Mouse (Mus musculus) embryonic facial prominence, embryonic 14.5 days (tissue): ENCODE results near the gene Olfr491. TPM values are rescaled to one million over a fixed set of nuclear protein-coding genes. Genes with fewer than 3 reads are reported as not detected.

ENCODE experiments used
- ATAC-seq: fragments of 200-750 bp; cut with Nextera tagmentation; 2 replicates; pipeline ENCODE4 v1.8.0; 2017; ENCODE audit warnings: low read depth, moderate number of reproducible peaks, moderate TSS enrichment
- DNase-seq: peaks from one replicate; pipeline ENCODE4 v3.0.0-alpha.2; 2015; ENCODE audit warnings: low spot score
- H3K27ac ChIP-seq: fragments of 300-500 bp; sonication (generic); replicated peaks from 2 replicates; pipeline ENCODE4 v1.5.1; 2014; ENCODE audit warnings: low read depth, mild to moderate bottlenecking, low read length, moderate library complexity
- H3K27me3 ChIP-seq: fragments of 300-500 bp; sonication (generic); replicated peaks from 2 replicates; pipeline ENCODE4 v1.6.1; 2014; ENCODE audit warnings: low read length; ENCODE audit not compliant: control insufficient read depth, insufficient read depth
- H3K36me3 ChIP-seq: fragments of 300-500 bp; sonication (generic); 2 replicates; pipeline ENCODE4 v1.6.1; 2014; ENCODE audit warnings: low read length, mixed read lengths; ENCODE audit not compliant: control insufficient read depth, insufficient read depth
- H3K4me1 ChIP-seq: fragments of 300-500 bp; sonication (generic); 2 replicates; pipeline ENCODE4 v1.6.1; 2014; ENCODE audit warnings: antibody characterized with exemption, low read length; ENCODE audit not compliant: control insufficient read depth, insufficient read depth
- H3K4me2 ChIP-seq: fragments of 300-500 bp; sonication (generic); 2 replicates; pipeline ENCODE4 v1.6.1; 2014; ENCODE audit warnings: low read depth, mild to moderate bottlenecking, low read length, moderate library complexity, mixed read lengths
- H3K4me3 ChIP-seq: fragments of 300-500 bp; sonication (generic); 2 replicates; pipeline ENCODE4 v1.5.1; 2014; ENCODE audit warnings: low read depth, mild to moderate bottlenecking, low read length
- H3K9ac ChIP-seq: fragments of 300-500 bp; sonication (generic); 2 replicates; pipeline ENCODE4 v1.6.1; 2014; ENCODE audit warnings: low read depth, mild to moderate bottlenecking, low read length, moderate library complexity, mixed read lengths
- H3K9me3 ChIP-seq: fragments of 300-500 bp; sonication (generic); 2 replicates; pipeline ENCODE4 v1.6.1; 2016; ENCODE audit warnings: low read length; ENCODE audit not compliant: control insufficient read depth
- WGBS: fragments of 180-500 bp; shearing (Covaris S2); extraction: QIAGEN DNeasy Blood & Tissue Kit; methylation state at CpG from one replicate; pipeline ENCODE4 v1.1.7; 2014; 5-methylcytosine and 5-hydroxymethylcytosine counted together
- polyA plus RNA-seq: library from polyadenylated mRNA; unstranded; fragments of >200 nt; fragmentation: Nextera tagmentation; extraction: Ambion mirVana; gene quantifications from 2 replicates; pipeline ENCODE4 v1.2.1, GENCODE M21; 2014

Olfr491 gene
- polyA plus RNA-seq = 0.13 TPM in 1 of 2 replicates, not detected in the other

GRCm38 (mm10) chr7:108313151-108313550 lies at the start of gene Olfr491:
Gene Olfr491, plus strand, starts transcription at chr7:108313451.
- no peaks in the 10 kb centered on the region for H3K9me3 ChIP-seq

GRCm38 (mm10) chr7:108288834-108289233 lies 24.4 kb upstream of the Olfr491 start, which contains the start of gene Olfr490:
Gene Olfr490, minus strand, starts transcription at chr7:108288934.
- Histone ChIP-seq H3K27ac (no peak within 1 kb of the TSS), H3K4me1 (no peaks in the 10 kb centered on the region), H3K4me2 (no peak within 1 kb of the TSS), H3K9ac (no peak within 1 kb of the TSS), H3K4me3 (no peak within 1 kb of the TSS), H3K36me3 (no peaks in the 10 kb centered on the region), H3K9me3 (no peaks in the 10 kb centered on the region), H3K27me3 (no peaks in the 10 kb centered on the region)
- ATAC-seq = no peak
- no peak for DNase-seq

More at GRCm38 (mm10) chr7:108313151-108313550, at the start of gene Olfr491:
- Histone ChIP-seq H3K4me2 (no peak within 1 kb of the TSS), H3K27ac (no peak within 1 kb of the TSS), H3K9ac (no peak within 1 kb of the TSS), H3K4me3 (no peak within 1 kb of the TSS), H3K36me3 (no peaks in the 10 kb centered on the region), H3K4me1 (no peaks in the 10 kb centered on the region), H3K27me3 (no peaks in the 10 kb centered on the region)
- WGBS = 64% methylated on average over 1 of the region's 1 CpGs
- DNase-seq (no peak), ATAC-seq (no peak)

GRCm38 (mm10) chr7:108323574-108323973 lies 10.3 kb downstream of the Olfr491 start, which contains the start of gene Olfr492:
Gene Olfr492, minus strand, starts transcription at chr7:108323674.
- Histone ChIP-seq H3K9ac (no peak within 1 kb of the TSS), H3K27me3 (no peaks in the 10 kb centered on the region), H3K27ac (no peak within 1 kb of the TSS), H3K36me3 (no peaks in the 10 kb centered on the region), H3K4me3 (no peak within 1 kb of the TSS), H3K4me2 (no peak within 1 kb of the TSS), H3K9me3 (no peaks in the 10 kb centered on the region), H3K4me1 (no peaks in the 10 kb centered on the region)
- 78% methylated on average over 2 of the region's 2 CpGs for WGBS
- no peak for ATAC-seq
- DNase-seq = no peak

GRCm38 (mm10) chr7:108346879-108347278 lies 33.6 kb downstream of the Olfr491 start, which contains the start of gene Olfr493:
Gene Olfr493, minus strand, starts transcription at chr7:108346979.
- no peak within 1 kb of the TSS for H3K4me3 ChIP-seq
- DNase-seq (no peak), ATAC-seq (no peak)
- H3K36me3 ChIP-seq = no peaks in the 10 kb centered on the region
- no peaks in the 10 kb centered on the region for H3K27me3 ChIP-seq
- no peak within 1 kb of the TSS for H3K9ac ChIP-seq
- no peak within 1 kb of the TSS for H3K4me2 ChIP-seq
- WGBS = 69% methylated on average over 1 of the region's 1 CpGs
- no peaks in the 10 kb centered on the region for H3K9me3 ChIP-seq
- no peak within 1 kb of the TSS for H3K27ac ChIP-seq
- H3K4me1 ChIP-seq = no peaks in the 10 kb centered on the region

GRCm38 (mm10) chr7:108365035-108365434 lies 51.8 kb downstream of the Olfr491 start, which contains the start of gene Olfr494:
Gene Olfr494, plus strand, starts transcription at chr7:108365335.
- Histone ChIP-seq H3K27ac (no peak within 1 kb of the TSS), H3K4me1 (no peaks in the 10 kb centered on the region), H3K9me3 (no peaks in the 10 kb centered on the region), H3K27me3 (no peaks in the 10 kb centered on the region), H3K4me2 (no peak within 1 kb of the TSS), H3K36me3 (no peaks in the 10 kb centered on the region), H3K4me3 (no peak within 1 kb of the TSS), H3K9ac (no peak within 1 kb of the TSS)
- 80% methylated on average over 3 of the region's 3 CpGs for WGBS
- no peak for DNase-seq
- ATAC-seq = no peak

Other genes starting within 250 kb of the Olfr491 start
- gene Olfr480, start 246.1 kb upstream of the Olfr491 start, polyA plus RNA-seq = not detected in 2 replicates
- gene Olfr481, start 233.6 kb upstream of the Olfr491 start, polyA plus RNA-seq = 0.14 TPM in 1 of 2 replicates, not detected in the other
- gene Olfr482, start 215.9 kb upstream of the Olfr491 start, polyA plus RNA-seq = 0.10 and 0.14 TPM in 2 replicates
- gene Olfr483, start 212.6 kb upstream of the Olfr491 start, polyA plus RNA-seq = not detected in 2 replicates
- gene Olfr484, start 186.0 kb upstream of the Olfr491 start, polyA plus RNA-seq = not detected in 2 replicates
- 0.31 TPM in 1 of 2 replicates, not detected in the other for gene Olfr485, start 153.6 kb upstream of the Olfr491 start, polyA plus RNA-seq
- gene Olfr486, start 140.7 kb upstream of the Olfr491 start, polyA plus RNA-seq = not detected in 2 replicates
- 0.14 TPM in 1 of 2 replicates, not detected in the other for gene Olfr487, start 98.8 kb upstream of the Olfr491 start, polyA plus RNA-seq
- gene Olfr488, start 55.1 kb upstream of the Olfr491 start, polyA plus RNA-seq = not detected in 2 replicates
- not detected in 2 replicates for gene Olfr490, start 24.5 kb upstream of the Olfr491 start, polyA plus RNA-seq
- not detected in 2 replicates for gene Olfr492, start 10.2 kb downstream of the Olfr491 start, polyA plus RNA-seq
- gene Olfr493, start 33.5 kb downstream of the Olfr491 start, polyA plus RNA-seq = not detected in 2 replicates
- gene Olfr494, start 51.9 kb downstream of the Olfr491 start, polyA plus RNA-seq = 0.22 TPM in 1 of 2 replicates, not detected in the other
- gene Olfr495, start 79.7 kb downstream of the Olfr491 start, polyA plus RNA-seq = 0.11 TPM in 1 of 2 replicates, not detected in the other
- gene Olfr497, start 107.0 kb downstream of the Olfr491 start, polyA plus RNA-seq = not detected in 2 replicates
- gene Olfr498, start 151.9 kb downstream of the Olfr491 start, polyA plus RNA-seq = 0.13 TPM in 1 of 2 replicates, not detected in the other
- 0.07 TPM in 1 of 2 replicates, not detected in the other for gene Olfr502, start 211.6 kb downstream of the Olfr491 start, polyA plus RNA-seq
- not detected in 2 replicates for gene Olfr503, start 231.1 kb downstream of the Olfr491 start, polyA plus RNA-seq